Mouse (Mus musculus): ENCODE data around the gene Zbtb16. TPM values are rescaled to one million over a fixed set of nuclear protein-coding genes. Genes with fewer than 3 reads are reported as not detected.
A peak's percentile ranks its signal among the peaks of the same experiment; 100 is the strongest.

The Zbtb16 gene
- total RNA-seq (2021): 100 to 1,000 TPM; 132 to 167 TPM

GRCm38 (mm10) chr9:48835631-48836565, at the start of gene Zbtb16:
Gene Zbtb16, minus strand, starts transcription at chr9:48836222.
- intact Hi-C loops (cut with DNase I): loop anchor here (1.0 to 5.0 kb wide), 4 partner anchors 25 to 188 kb away; no protein-coding TSS in a partner anchor
- DNase-seq (ENCODE audit: low spot score): peak; percentile 86

DNA sequence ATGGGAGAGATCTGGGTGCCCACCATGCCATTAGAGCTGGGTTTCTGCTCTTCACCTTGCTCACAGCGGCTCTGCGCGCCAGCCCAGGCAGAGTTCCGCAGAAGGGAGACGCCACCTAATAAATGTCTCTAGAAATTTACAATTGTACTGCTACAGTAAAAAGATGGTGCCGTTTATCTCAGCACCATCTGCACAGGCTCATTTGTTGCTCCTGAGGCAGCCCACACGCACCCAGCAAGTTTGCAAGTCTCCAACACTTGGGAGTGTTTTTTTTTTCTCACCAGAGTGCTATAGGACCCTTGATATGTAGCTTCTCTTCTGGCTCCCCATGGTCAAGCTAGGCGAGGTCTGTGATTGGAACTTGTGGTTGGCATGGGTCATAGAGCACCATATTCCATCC, 36.9 kb upstream of the Zbtb16 start:
- intact Hi-C loops (cut with DNase I): no loop called here
- DNase-seq (ENCODE audit: low spot score): no peak

DNA sequence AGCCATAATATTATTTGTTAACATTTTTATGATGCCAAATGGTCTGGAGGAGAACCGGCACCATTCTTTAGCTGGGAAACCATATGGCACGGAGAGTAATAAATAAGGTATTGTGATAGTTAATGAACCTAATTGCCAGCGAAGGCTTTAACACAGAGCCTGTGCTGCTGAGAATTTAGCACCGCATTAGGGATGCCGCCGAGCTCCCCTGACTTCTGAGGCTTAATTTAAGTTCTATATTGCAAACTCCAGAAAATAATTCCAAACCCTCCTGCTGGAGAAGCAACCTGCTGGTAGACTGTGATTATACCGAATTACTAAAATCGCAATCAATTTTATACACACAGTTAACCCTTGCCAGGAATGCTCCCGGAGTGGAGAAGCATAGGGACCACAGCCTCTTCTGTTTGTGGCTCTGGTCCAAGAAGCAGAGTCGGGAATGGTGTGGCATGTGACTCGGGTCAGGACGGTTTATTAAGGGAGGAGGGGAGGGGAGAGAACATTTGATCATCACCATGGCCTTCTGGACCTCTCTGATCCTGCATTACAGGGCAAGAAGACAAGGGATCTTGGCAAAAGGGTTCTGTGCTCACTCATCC, 30.6 kb upstream of the Zbtb16 start:
- intact Hi-C loops (cut with DNase I): loop anchor here (10.0 kb wide), 1 partner anchor 392 kb away; no protein-coding TSS in a partner anchor
- no peak for DNase-seq (ENCODE audit: low spot score)

- intact Hi-C loops (cut with DNase I): loop anchor here (10.0 kb wide), 1 partner anchor 390 kb away; no protein-coding TSS in a partner anchor
- no peak for DNase-seq (ENCODE audit: low spot score)
Measured at GRCm38 (mm10) chr9:48865235-48865634, 29.2 kb upstream of the Zbtb16 start.

DNA sequence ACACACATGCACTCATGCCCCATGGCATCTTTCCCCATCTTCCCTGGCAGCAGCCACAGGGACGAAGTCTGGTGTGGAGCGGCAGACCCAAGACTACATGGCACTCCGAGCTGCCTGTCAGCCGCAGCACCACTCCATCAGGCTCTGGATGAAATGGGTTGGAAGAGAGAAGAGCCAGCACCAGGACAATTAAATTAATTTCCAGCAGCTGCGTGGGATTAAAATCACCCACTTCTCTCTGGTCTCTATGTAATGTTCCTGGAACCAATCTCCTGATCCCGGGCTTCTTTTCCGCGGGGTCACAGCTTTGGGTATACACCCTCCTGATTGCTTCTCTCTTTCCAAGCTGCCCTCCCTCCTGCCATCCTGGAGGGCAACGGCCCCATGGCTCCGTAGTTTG, 25.5 kb upstream of the Zbtb16 start:
- DNase-seq (ENCODE audit: low spot score): no peak
- intact Hi-C loops (cut with DNase I): loop anchor here (1.0 to 10.0 kb wide), 3 partner anchors 25 to 387 kb away; partner anchors contain the start of gene Zbtb16

DNA sequence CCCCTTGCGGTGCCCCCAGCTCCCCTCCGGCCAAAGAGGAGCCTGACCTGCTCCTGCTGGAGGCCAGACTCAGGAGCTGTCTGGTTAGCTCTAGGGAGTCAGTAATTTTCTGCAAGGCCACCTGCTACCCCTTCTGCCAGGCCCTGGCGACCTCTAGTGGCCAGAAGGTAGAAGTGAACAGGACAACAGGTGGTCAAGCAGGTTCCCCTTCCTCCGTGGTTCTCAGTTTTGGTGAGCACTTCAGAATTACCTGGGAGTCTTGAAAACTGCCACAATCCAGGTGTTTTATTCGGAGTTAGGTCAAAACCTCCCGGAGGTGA, 24.5 kb upstream of the Zbtb16 start:
- intact Hi-C loops (cut with DNase I): loop anchor here (1.0 to 10.0 kb wide), 3 partner anchors 24 to 386 kb away; partner anchors contain the start of gene Zbtb16
- DNase-seq (ENCODE audit: low spot score): peak; percentile 54

DNA sequence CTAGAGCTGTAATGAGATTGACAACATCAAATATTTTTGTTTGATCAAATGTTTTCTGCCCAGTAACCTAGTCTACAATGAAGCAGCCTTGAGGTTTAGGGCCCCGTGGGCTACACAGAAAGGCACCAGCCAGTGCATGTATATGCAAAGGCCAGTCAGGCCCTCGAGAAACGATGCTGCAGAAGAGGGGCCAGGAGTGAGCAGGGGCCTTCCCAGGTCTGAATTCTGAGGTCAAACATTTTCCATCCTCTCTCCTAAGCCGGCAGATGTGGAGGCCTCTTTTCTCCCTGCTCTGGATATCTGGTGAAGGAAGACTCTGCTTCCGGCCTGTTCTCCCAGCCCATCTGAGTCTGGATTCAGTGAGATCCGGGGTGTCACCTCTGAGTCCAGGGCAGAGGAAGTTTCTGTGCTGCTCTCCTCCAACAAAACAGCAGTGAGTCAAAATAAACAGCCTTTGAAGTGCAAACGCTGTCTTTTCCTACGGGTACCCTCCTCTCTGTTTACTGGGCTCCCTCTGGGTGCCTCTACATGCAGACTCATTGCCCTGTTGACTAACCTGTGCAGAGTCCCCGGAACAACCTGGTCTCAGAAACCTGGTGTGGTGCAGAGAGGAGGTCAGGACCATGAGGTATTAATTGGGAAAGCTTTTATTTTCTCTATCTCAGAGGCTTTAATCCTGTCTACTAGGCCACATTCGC, 24.0 kb upstream of the Zbtb16 start:
- intact Hi-C loops (cut with DNase I): loop anchor here (1.0 to 10.0 kb wide), 3 partner anchors 23 to 385 kb away; partner anchors contain the start of gene Zbtb16
- no peak for DNase-seq (ENCODE audit: low spot score)

- no peak for DNase-seq (ENCODE audit: low spot score)
- intact Hi-C loops (cut with DNase I): no loop called here
Measured at GRCm38 (mm10) chr9:48857944-48858343, 21.9 kb upstream of the Zbtb16 start.

GRCm38 (mm10) chr9:48856240-48856639, 20.2 kb upstream of the Zbtb16 start:
- DNase-seq (ENCODE audit: low spot score): no peak
- intact Hi-C loops (cut with DNase I): no loop called here

- no peak for DNase-seq (ENCODE audit: low spot score)
- intact Hi-C loops (cut with DNase I): no loop called here
Measured at GRCm38 (mm10) chr9:48849531-48849930, 13.5 kb upstream of the Zbtb16 start.

DNA sequence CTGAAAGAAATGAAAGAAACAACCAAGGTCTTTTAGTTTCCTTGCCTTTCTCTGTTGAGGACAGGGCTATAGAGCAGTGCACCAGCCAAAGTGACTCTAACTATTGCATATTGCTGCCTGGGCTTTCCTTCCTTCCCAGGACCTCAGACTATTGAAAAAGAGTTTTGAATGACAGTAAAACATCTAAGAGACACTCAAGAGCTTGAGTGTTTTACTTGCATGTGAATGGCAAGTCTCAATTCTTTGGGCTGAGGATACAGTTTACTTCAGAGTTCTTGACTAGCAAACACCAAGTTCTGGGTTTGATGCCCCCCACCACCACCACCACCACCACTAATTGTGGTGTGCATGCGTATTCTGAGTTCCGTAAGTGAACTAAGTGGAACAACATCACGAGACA, 3.5 kb upstream of the Zbtb16 start:
- no peak for DNase-seq (ENCODE audit: low spot score)
- intact Hi-C loops (cut with DNase I): loop anchor here (5.0 kb wide), 1 partner anchor 117 kb away; no protein-coding TSS in a partner anchor

DNA sequence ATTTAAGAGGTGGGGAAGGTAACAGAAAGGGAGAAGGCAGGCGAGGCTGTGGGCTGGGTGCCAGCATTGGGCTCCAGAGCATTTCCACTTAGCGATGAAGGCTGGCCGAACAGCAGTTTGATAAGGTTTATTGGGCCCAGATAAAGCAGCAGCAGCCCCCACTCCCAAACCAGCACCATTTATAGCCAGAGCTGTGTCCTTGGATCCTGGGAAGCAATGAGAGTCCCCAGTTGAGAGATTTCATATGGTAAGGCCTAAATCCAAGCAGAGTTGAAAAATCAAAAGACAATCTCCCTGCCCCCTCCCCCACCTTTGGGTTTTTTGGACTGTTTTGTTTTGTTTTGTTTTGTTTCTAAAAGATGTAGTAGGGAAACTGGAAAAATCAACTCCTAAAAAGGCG, 2.3 kb upstream of the Zbtb16 start:
- intact Hi-C loops (cut with DNase I): loop anchor here (1.0 to 5.0 kb wide), 2 partner anchors 116 to 192 kb away; no protein-coding TSS in a partner anchor
- DNase-seq (ENCODE audit: low spot score): no peak

- intact Hi-C loops (cut with DNase I): loop anchor here (2.0 to 5.0 kb wide), 2 partner anchors 24 to 115 kb away; no protein-coding TSS in a partner anchor
- no peak for DNase-seq (ENCODE audit: low spot score)
Measured at GRCm38 (mm10) chr9:48837181-48837580, 1.2 kb upstream of the Zbtb16 start.

- intact Hi-C loops (cut with DNase I): loop anchor here (1.0 to 5.0 kb wide), 3 partner anchors 24 to 114 kb away; no protein-coding TSS in a partner anchor
- no peak for DNase-seq (ENCODE audit: low spot score)
Measured at GRCm38 (mm10) chr9:48836566-48836930, 526 bp upstream of the Zbtb16 start.

DNA sequence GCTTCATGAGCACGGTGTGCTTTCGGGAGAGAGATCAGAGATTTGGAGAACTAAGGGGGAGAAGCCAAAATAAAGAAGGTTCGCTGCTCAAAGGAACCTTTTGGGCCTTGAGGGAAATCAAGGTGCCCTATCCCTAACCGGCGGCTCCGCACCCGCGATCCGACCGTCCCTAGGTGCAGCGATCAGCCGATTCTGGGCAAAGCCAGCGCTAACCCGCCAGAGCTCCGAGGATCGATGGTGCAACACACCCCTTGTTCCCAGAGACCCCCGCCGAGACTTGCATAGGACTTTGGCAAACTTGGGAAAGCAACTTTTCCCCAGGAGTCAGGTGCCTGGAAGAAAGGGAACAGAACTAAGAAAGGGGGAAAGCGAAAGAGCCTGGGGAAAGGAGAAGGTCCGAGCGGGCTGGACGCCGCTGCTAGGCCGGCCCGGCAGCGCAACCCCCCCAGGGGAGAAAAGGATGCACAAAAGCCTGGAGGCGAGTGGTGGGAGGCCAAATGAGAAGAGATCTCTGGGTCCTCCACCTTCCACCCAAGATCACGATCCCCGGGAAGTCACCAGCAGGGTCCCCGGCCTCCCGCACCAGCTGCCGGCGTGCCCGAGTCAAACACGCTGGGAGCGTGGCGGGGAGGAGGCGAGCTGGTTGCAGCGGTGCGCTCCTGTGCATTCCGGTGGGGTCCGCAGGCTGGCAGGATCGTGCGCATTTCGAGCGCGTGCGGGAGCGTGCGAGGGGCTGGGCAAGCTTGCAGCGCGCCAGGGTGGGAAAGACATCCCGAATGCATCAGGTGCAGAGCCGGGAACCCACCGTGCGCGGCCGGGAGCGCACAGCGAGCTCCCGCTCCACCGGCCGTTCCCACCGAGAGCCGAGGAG, 1.2 kb downstream of the Zbtb16 start:
- no peak for DNase-seq (ENCODE audit: low spot score)
- intact Hi-C loops (cut with DNase I): loop anchor here (1.0 to 5.0 kb wide), 2 partner anchors 112 to 186 kb away; no protein-coding TSS in a partner anchor

GRCm38 (mm10) chr9:48834006-48834405, 2.0 kb downstream of the Zbtb16 start:
- intact Hi-C loops (cut with DNase I): no loop called here
- DNase-seq (ENCODE audit: low spot score): no peak

- no peak for DNase-seq (ENCODE audit: low spot score)
- intact Hi-C loops (cut with DNase I): no loop called here
Measured at GRCm38 (mm10) chr9:48833493-48833892, 2.5 kb downstream of the Zbtb16 start.

GRCm38 (mm10) chr9:48832473-48833100, 3.4 kb downstream of the Zbtb16 start:
- intact Hi-C loops (cut with DNase I): no loop called here
- DNase-seq (ENCODE audit: low spot score): no peak
